Mouse (Mus musculus): ENCODE data around the gene Zfyve16.

Gene Zfyve16

DNA sequence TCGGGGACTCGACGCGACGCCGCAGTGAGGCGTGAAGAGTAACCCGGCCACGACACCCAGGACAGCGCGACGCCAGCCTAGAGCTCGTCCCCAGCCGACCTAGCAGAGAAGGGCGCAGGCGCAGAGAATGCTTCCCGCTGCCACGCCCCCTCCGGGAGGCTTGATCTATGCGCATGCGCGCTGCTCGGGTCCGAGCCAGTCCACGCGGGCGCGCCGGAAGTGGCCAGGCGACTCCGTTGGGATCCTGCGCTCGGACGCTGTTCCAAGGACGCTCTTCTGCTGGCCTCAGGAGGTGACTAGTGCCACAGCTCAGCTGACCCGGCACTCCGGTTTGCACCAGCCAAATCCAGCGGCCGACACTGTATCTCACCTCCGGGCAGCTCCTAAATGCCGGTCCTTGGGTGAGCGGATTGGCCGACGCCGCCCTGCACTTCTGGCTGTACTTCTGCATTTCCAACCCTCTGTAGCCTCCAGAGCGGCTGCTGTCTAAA is at the start of gene Zfyve16:
Zfyve16 (minus strand) TSS at position 148 of the 491 bp plus-strand sequence.
- DNase-seq (ENCODE audit: low read depth, low spot score) = peak; percentile 60

DNA sequence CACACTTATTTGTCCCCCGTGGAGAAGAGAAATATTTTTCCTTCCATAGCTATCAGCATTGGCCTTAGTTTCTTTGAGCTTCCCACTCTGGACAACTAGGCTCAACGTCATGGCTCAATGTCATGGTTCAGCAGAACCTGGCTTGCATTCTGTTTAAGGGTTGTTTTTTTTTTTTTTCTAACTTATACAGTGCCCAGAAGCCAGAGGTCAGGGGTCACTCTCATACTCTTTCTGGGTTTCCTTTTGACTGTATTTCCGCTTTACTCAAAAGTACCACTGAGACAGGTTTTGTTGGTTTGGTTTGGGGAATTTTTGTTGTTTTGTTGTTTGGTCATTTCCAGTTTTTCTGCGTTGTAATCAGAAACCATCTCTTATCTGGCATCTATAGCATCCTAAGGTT is 47.5 kb upstream of the Zfyve16 start:
- DNase-seq (ENCODE audit: low read depth, low spot score) = no peak

DNA sequence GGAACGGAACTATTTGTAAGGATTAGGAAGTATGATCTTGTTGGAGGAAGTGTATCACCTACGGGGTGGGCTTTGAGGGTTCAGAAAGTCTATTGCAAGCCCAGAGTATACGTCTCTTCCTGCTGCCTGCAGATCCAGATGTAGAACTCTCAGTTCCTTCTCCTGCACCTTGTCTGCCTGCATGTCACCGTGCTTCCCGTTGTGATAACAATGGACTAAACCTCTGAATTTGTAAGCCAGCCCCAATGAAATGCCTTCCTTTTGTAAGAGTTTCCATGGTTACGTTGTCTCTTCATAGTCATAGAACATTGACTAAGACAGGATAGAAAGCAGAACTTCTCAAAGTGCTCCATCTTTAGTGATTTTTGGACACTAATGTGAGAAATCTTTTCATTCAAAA is 46.0 kb upstream of the Zfyve16 start:
- DNase-seq (ENCODE audit: low read depth, low spot score) = no peak

DNA sequence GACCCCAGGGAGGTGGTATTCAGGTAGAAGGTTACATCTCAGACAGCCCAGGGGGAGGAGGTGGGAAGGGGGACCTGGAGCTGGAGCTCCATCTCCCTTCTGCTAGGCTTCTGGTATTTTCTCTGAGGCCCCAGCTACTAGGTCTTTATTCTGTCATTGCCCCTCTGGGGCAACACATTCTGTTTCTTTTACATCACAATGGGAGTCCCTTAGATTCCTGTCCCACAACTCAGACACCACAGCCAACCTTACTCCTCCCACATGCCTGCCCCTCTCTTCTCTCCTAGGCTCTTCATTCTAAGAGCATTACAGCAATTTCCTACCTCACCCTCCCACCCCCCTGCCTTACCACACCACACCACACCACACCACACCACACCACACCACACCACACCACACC is 45.4 kb upstream of the Zfyve16 start, which contains the start of gene Spz1:
Spz1 (minus strand) TSS at position 101 of the 400 bp plus-strand sequence.
- no peak for DNase-seq (ENCODE audit: low read depth, low spot score)

DNA sequence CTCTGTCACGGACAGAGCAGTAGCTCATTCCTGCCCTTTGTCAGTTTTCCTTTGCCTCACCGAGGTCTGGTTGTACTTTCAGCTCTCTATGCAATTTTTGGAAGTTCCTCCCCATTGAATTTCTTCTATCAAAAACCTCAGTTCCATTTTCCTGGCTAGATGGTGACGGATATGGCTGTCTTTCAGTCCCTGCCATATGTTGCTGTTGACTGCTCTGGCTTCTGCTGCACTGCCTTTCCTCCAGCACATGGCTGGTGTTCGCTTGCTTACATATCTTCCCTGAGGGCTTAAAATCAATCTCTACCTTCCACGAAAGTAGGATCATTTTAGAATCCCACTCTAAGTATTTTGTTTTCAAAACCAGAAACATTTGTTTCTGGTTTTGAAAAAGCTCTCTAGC is 28.8 kb upstream of the Zfyve16 start:
- no peak for DNase-seq (ENCODE audit: low read depth, low spot score)

DNA sequence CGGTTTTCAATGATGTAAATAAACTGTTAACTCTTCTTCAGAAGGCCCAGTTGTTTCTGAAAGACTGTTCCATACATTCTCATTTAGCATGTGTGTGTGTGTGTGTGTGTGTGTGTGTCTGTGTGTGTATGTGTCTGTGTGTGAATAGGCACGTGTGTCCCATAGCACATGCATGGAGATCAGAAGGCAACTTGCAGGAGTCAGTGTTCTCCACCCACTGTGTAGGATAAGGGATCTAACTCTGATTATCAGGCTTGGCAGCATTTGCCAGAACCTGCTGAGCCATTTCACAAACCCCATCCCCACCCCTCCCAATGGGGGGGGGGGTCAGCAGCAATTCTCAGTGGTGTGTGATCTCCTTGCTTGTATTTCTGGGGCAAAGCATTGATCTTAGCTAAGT is 26.6 kb upstream of the Zfyve16 start:
- no peak for DNase-seq (ENCODE audit: low read depth, low spot score)

DNA sequence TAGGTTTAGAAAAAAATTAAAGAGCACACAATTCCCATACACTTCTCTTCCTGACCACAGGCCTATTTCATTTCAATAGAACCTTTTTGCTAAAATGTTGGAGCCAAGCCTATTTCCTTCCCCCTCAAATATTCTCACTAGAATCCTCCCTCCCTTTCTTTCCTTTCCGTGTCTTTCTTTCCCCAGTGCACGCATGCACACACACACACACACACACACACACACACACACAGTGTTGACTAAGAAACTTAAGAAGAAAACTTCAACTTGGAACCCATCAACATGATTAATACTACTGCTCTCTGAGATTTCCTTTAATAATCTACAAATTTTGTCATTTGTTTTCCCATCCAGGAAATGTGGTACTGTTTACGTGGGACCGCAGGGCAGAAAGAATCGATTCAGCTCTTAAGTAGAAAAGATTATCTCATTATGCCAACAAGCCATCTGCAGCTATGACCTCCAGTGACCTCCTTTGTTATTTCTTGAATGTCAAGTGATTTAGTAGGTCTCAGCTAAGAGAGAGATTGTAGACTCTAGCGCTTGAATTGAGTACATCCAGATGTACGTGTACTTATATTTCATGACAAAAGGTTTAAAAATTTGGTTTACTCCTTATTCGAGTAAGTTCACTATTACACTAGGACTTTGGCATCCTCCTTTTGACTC is 25.9 kb upstream of the Zfyve16 start:
- no peak for DNase-seq (ENCODE audit: low read depth, low spot score)

DNA sequence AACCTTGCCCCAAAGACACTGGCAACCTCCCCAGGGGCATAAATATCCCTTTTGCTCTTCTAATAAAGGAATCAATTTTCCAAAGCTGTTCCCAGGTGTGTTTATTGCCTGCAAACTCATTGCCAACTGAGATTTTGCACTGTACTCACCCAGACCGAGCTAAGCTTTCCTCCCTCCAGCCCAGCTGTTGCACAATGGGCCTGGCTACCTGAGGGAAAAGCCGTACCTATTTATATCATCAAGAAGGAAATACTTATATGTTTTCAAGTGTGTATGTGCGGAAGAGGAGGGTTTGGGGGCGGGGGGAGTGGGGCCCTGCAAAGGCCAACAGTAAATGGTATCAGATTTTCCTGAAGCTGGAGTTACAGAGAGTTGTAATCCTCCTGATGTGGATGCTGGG is 16.4 kb upstream of the Zfyve16 start:
- no peak for DNase-seq (ENCODE audit: low read depth, low spot score)

DNA sequence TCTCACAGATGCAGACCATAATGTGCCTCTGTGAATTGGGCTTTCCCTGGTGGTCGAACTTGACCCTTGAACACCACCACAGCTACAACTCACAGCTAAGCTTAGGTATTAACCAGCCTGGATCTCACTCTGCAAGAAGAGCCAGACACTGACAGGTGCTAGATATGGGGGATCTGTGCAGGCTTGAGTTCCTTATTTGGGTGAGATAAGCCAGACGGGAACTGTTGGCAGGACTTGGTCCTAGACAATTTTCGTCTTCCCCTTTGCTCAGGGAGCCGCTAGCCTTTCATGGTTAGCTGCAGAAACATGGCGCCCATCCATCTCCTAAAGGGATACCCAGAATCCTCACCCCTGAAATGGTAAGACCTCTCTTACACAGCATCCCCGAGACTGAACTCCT is 10.3 kb upstream of the Zfyve16 start:
- no peak for DNase-seq (ENCODE audit: low read depth, low spot score)

DNA sequence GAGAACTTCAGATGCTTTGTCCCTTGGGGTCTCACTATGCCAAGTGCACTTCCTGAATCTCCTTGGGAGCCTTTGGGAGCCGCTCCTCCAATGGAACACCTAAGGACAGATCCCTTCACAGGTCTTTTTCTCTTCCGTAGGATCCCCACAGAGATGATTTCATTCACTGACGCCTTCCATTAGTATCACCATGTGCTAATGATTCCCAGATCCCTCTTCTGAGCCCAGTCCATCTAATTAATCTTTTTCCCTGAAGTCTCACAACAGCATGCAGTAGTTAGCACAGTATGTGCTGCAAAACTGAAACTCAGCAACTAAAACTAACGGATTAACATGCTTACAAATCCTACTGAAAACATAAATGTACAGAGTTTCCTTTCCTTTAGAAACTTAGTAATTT is 8.5 kb upstream of the Zfyve16 start:
- DNase-seq (ENCODE audit: low read depth, low spot score) = no peak

DNA sequence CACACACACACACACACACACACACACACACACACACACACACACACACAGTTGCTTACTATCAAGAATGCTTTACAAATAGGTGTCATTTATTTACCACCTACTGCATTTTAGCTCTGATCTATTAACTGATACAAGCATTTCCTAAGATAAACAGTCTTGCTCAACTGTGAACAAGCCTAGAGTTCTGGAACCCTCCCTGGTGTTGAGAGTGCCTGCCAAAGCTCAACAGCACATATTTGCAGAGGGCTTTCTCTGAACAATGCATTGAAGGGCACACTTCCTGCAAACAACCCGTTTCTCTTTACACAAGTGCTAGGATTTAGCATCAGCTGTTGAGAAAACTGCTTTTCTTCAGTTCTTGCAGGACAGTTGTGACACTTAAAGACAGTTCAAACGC is 3.1 kb upstream of the Zfyve16 start:
- no peak for DNase-seq (ENCODE audit: low read depth, low spot score)

DNA sequence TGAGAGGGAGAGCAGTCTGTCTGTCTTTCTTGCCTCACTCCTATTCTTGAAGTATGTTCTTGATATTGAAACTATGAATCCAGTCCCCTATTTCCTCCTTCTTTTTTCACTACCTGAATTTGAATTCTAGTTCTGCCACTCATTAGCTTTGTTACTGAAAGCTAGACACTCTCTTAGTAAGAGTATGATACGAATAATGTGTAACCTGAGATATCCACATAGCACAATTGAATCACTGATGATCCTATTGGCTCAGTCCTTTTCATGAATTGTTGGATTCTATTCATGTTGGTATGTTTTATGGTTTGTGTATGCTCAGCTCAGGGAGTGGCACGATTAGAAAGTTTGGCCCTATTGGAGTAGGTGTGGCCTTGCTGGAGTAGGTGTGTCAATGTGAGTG is 1.5 kb upstream of the Zfyve16 start:
- DNase-seq (ENCODE audit: low read depth, low spot score) = no peak

DNA sequence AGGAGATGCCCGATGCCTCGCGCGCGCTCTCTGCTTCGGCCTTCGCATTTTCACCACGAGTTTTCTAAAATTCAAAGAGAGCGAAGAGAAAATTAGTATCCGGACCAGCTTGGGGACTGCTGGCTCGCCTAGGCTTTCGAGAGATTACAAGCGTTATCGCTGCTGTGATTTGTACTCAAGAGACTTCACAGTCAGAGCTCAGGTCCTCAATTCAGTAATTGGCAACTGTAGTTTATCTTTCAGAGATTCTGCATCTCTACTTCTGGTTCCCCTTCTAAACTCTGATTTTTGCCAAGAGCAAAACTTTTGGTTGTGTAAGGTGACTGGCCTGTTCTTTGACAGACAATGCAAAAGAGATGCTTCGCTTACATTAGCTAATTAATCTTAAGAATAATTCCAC is 569 bp upstream of the Zfyve16 start:
- no peak for DNase-seq (ENCODE audit: low read depth, low spot score)

DNA sequence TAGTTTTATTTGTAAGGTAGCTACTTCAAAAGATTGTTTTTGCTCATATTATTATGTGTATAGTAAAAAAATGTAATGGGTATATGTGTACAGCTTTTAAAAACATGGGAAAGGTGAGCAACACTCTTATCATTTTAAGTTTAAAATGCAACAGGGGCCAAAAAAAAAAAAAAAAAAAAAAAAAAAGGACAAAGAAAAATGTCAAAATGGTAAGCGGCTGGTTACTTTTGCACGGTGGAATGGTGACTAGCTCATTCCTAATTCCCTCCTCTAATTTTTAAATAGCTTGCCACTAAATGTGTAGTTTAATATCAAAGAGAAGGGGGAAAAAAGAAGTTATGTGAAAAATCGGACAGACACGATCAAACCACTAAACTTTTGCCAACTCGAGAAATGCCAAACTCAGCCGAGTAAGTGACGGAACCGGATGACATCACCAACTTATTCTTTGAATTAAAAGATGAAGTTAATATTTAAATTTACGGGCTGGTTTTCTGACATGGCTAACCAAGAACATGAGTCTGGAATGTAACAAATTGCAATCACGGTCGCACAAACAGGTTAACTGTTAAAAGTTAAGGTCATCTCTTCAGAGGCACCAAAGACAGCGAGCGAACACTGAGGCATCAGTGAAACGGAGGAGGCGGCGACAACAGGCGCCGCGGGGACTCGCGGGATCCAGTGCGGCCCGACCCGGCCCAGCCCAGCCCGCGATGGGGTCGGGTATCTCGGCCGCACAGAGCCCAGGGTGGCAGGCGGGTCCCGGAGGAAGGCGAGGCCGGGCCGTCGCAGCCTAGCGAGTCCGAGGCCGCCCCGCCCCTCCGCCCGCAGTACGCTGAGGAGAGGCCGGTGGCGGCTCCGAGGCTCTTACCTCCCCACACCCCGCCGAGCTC is 594 bp downstream of the Zfyve16 start:
- DNase-seq (ENCODE audit: low read depth, low spot score) = no peak

DNA sequence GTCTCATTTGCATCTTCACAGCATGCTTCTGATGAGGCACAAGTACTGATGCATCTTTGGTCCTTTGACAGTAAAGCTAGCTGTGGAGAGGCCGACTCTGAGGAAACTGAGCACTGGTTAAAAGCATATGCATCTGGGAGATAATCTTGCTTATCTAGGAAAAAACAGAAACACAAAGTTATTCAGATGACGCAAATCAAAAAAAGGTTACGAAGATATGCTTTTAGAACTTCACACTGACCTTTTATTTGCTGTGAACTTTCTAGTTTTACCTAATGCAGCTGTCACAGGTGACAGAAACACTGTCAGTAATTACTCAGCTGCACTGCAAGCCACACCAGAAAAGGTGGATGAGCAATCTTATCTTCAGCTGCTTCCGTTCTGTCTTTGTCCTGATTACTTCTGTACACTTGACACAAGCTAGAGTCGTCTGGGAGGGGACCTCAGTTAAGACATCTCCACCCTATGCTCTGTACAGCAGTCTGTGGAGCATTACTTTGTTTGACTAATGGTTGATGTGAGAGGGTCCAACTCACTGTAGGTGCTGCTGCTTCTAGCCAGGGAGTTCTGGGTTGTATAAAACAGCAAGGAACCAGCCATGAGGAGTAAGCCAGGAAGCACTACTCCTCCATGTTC is 7.4 kb downstream of the Zfyve16 start:
- DNase-seq (ENCODE audit: low read depth, low spot score) = no peak

DNA sequence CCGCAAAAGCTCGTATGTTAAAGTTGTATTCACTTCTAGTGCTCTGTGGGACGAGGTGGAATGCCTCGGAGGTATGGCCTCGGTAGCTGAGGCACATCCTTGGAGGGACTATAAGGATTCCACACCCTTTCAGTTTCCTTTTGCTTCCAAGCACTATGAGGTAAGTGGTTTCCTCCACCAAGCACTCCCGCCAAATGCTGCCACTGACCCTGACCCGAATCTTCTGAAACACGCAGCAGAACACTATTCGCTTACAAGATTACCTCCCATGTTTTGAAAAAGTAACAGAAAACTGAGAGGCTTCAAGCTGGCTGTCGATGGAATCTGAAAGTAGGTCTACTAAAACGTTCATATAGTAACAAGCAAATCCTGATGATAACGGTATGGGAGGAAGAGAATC is 25.8 kb downstream of the Zfyve16 start:
- no peak for DNase-seq (ENCODE audit: low read depth, low spot score)

DNA sequence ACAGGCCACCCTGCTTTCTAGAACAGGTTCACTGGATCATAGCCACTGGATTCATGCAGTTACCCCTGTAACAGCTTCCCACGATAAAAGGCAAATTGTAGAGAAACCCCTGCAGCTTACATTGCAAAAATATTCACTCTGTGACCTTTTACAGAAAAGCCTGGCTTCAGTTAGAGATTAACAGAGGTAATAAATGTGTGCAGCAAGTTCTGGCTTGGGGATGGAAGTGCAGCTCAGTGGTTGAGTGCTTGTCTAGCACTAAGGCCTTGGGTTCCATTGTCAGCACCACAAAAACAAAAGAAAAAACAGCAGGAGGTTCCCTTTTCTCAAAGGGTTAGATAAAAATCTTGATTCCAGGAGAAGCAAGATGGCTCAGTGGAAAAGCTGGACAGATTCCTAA is 38.7 kb downstream of the Zfyve16 start:
- no peak for DNase-seq (ENCODE audit: low read depth, low spot score)

DNA sequence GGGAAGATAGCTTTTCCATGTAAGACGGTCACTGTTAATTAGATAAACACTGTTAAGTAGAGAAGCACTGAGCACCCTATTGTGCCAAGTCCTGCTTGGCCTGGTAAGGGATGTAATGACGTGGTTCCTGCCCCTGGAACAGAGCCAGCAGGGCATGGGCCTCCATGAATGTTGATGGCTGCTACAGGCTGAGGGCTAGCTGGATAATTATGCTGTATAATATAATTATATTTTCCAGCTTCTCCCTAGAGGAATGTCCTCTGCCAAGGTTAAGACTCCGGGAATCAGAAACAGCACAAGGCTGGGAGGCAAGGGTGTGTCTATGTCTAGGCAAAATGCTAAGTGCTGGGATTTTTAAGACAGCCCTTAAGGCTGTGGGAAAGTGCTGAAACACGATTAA is 39.9 kb downstream of the Zfyve16 start:
- DNase-seq (ENCODE audit: low read depth, low spot score) = no peak

DNA sequence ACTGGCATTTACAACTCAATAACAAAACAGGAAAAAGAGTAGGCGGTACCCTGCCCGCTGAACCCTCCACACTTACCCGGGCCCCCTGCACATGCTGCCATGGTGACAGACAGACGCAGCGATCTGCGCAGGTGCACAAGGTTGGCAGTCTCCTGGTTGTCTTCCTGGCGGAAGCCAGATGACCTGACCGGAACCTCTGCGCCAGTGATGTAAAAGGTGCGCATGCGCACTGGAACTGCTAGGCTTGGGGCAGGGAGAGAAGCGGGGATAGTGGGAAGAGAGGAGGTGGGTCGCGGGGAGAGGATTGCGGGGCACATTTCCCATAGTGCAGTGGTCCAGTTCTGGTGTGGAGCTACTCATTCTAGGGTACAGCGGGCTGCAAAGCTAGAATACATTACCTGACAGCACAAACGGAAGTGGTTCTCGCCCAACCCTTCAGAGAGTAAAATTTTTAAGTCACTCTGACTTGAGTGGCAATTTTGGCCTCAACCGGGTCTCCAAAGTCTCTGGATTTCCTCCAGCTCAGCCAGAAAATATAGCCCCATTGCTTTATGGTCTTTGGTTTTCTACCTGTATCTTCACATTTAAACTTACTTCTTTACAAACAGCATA is 46.7 kb downstream of the Zfyve16 start, which contains the start of gene Fam151b:
Fam151b (minus strand) TSS at position 164 of the 612 bp plus-strand sequence.
- peak; percentile 90 for DNase-seq (ENCODE audit: low read depth, low spot score)

DNA sequence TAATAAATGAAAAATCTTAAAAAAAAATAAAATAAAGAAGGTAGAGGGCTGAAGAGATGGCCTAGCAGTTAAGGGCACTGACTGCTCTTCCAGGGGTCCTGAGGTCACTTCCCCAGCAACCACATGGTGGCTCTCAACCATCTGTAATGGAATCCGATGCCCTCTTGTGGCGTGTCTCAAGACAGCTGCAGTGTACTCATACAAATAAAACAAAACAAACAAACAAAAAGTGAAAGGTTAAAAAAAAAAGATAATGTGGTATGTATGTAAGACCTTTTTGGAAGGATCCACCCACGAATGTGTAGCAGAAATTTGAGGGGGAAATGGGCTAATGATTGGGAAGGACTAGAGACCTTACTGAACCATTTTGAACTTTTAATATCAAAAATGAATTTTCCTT is 47.3 kb downstream of the Zfyve16 start:
- DNase-seq (ENCODE audit: low read depth, low spot score) = no peak

DNA sequence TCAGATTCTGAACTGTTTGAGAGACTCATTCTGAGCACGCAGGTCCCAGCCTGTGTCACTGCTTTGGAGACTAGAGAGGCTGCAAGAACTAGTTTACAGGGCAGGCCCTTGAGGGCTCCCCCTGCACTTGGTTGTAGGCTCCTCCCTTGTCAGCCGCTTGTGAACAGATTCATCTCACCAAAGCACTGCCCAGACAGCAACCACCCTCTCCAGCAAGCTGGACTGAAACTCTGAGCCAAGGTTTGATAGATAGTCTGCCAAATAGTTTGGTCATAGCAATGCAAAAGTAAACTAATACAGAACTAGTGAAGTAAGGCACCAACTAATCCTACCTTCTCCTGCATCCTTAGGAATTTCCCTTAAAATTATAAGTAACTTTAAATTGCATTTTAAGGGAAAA is 60.5 kb downstream of the Zfyve16 start:
- no peak for DNase-seq (ENCODE audit: low read depth, low spot score)

DNA sequence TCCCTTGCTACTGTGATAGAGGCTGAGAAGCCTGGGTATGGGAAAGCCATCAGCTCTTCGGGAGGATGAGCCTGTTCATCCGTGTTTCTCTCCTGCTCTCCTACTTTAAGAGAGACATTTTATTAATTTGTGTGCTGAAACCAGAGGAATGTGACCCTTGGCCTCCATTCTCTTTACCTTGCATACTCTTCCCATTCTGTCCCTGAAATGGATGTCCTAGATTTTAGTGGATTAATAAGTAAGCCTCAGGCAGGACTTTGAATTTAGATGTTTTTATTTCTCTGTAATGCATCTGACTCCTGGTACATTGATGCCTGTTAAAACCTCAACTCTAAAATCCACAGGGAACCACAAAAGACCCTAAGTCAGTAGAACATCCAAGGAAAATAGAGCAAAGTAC is 61.3 kb downstream of the Zfyve16 start:
- no peak for DNase-seq (ENCODE audit: low read depth, low spot score)
